Mouse (Mus musculus) gastrocnemius, postnatal 14 days (tissue): ENCODE measurements around the gene 4930455H04Rik. TPM values are rescaled to one million over a fixed set of nuclear protein-coding genes. Genes with fewer than 3 reads are reported as not detected.

ENCODE experiments used
- DNase-seq: peaks from one replicate; pipeline ENCODE4 v3.0.0; 2021; ENCODE audit warnings: mixed read lengths
- intact Hi-C: fragments of 180-260 bp; cut with DNase I; formaldehyde crosslinking; loops from one replicate; pipeline ENCODE4 v1.15.1; 2025; ENCODE audit warnings: low total_unique reads
- total RNA-seq, 2 experiments: library from RNA; stranded (reverse); gene quantifications; 2 replicates each; pipeline ENCODE4 v1.2.3; 2021

4930455H04Rik gene
- total RNA-seq, 2 experiments from 2014 or later, result 0.18 TPM; not detected in 1

- intact Hi-C loops, result no loop called here
- DNase-seq, result peak; percentile 53
These were observed 3.6 kb upstream of the 4930455H04Rik start for GRCm38 (mm10) chr3:116964426-116964825.

DNA sequence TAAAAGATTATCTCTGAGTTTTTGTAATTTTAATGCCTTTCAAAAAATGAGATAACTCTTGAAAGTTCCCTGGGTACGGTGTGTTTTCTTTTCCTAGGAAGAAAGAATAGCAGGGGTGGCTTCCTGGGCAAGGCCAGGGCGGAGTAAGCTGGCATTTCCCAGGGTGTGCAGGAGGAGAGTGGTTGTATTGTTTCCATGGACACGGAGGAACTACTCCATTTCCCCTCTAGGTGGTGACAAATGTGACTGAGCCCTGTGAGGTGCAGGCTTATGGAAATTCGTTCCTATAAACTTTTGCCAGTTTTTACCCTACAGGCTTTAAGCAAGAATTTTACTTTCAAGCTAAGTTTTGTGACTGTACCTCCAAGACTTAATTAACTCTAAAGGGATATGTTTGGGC, 1.8 kb upstream of the 4930455H04Rik start:
- intact Hi-C loops, result no loop called here
- peak; percentile 30 for DNase-seq

DNA sequence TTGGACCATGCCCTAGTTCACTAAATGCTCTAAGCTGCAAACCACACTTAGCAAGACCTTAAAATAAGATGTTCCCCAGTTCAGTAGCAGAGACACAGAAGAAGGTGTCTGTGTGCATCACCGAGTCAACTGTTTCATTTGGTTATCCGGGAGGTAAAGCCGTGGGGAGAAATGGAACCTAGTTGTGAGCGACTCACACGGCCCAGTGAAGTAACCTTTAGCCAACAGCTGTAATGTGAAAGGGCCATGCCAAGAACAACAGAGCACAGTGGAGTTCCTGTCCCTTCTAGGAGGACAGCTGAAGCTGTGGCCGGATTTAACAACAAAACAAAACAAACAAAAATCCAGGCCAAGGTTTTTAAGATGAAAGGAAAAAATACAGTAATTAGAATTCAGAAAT, 1.3 kb upstream of the 4930455H04Rik start:
- intact Hi-C loops, result no loop called here

GRCm38 (mm10) chr3:116967436-116967835, 631 bp upstream of the 4930455H04Rik start:
- DNase-seq, result no peak
- intact Hi-C loops, result no loop called here

More for the DNA sequence above, 1.3 kb upstream of the 4930455H04Rik start:
- DNase-seq, result no peak

- intact Hi-C loops, result no loop called here
- DNase-seq, result peak; percentile 57
These were observed 502 bp downstream of the 4930455H04Rik start, which contains the start of gene Palmd for GRCm38 (mm10) chr3:116968540-116968997. Gene Palmd (minus strand): TSS chr3:116968987.

- no peak for DNase-seq
- intact Hi-C loops, result no loop called here
These were observed 936 bp downstream of the 4930455H04Rik start for GRCm38 (mm10) chr3:116969003-116969402.

DNA sequence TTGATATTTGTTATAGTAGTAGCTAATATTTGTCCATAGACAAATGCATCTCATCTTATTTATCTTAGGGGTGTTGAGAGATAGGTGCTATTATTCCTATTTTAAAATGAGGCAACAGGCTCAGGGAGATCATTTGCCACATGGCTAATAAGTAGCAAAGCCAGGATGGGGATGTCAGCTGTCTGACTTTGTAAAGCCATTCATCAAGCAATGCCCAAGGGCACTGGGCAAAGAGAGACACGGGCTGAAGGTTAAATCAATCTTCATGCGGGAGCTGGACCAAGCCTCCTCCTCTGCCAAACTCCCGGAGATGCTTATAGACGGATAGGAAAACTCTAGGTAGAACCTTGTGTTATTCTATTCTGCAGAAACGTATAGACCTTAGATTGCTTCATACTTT, 1.7 kb downstream of the 4930455H04Rik start:
- intact Hi-C loops, result no loop called here
- no peak for DNase-seq

GRCm38 (mm10) chr3:116981811-116982575, 13.9 kb downstream of the 4930455H04Rik start:
- no peak for DNase-seq
- intact Hi-C loops, result no loop called here

DNA sequence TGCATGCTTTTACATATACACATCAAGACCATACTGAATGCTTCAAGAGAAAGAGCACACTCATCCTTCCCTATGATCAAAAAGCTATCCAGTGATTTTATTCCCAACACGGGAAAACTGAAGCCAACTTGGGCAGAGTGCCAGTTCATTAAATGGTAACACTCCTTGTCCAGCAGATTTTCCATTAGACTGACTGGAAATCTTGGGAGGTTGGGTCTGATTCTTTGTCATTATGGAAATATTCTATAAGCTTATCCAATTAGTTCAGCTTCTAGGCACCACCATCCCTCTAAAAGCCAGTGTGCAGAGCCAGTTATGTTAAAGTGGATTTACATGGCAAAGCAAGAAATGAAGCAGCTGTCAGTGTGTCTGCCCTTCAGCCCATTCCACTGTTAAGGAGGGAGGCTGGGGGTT, 17.0 kb downstream of the 4930455H04Rik start:
- intact Hi-C loops, result no loop called here
- no peak for DNase-seq

DNA sequence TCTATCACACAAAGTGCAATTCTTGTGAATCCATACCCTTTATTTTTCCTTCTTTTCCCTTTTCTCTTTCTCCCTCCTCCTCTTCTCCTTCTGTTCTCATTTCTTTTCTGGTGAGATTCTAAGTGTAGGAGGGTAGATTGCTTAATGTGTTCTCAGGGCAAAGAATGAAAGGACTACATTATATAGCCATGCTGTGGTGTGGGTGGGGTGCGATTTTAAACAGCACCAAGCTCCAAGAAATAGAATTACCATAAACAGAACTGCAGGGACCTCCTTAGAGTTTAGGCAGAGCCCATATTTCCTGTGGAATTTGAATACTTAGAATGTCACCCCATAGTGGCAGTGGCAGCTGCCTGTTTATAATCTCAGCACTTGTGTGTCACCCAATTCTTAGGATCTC, 17.7 kb downstream of the 4930455H04Rik start:
- no peak for DNase-seq
- intact Hi-C loops, result no loop called here

GRCm38 (mm10) chr3:116986451-116986850, 18.4 kb downstream of the 4930455H04Rik start:
- no peak for DNase-seq
- intact Hi-C loops, result no loop called here

DNA sequence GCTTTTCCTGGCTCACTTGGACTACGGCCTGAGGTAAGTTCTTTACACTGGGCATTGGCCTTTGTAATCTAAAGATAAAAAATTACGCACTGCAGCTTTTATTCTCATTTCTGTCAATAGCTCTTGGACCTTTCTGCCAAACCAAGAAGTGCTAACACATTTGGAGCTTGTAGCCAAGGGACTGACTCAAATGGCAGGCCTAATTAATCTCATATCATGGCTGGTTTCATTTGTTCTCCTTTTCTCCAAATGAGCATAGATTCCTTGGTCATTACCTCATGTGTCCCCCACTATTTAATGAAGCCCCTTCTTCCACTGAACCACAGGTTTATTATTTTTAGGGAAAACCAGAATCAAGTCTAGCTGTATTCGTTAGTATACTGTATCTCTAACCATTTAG, 20.2 kb downstream of the 4930455H04Rik start:
- intact Hi-C loops, result no loop called here
- DNase-seq, result no peak

GRCm38 (mm10) chr3:116991180-116991579, 23.1 kb downstream of the 4930455H04Rik start:
- DNase-seq, result no peak
- intact Hi-C loops, result no loop called here

DNA sequence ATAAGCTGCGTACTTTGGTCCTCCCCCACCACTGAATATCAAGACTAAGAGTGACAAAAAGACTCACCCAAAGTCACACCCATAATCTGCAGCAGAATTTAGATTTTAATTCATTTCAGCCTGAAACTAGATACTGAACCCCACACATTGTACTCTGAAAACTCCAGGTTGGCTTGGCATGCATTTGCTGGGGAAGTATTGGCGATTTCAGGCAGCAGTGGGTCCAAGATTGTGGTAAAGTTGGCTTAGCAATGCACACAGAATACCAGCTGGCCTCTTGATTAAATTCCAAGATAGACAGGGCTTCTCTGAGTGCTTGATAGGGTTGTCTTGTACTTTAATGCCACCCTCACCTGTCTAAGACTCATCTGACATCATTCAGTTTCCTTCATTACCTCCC, 24.9 kb downstream of the 4930455H04Rik start:
- no peak for DNase-seq
- intact Hi-C loops, result no loop called here

DNA sequence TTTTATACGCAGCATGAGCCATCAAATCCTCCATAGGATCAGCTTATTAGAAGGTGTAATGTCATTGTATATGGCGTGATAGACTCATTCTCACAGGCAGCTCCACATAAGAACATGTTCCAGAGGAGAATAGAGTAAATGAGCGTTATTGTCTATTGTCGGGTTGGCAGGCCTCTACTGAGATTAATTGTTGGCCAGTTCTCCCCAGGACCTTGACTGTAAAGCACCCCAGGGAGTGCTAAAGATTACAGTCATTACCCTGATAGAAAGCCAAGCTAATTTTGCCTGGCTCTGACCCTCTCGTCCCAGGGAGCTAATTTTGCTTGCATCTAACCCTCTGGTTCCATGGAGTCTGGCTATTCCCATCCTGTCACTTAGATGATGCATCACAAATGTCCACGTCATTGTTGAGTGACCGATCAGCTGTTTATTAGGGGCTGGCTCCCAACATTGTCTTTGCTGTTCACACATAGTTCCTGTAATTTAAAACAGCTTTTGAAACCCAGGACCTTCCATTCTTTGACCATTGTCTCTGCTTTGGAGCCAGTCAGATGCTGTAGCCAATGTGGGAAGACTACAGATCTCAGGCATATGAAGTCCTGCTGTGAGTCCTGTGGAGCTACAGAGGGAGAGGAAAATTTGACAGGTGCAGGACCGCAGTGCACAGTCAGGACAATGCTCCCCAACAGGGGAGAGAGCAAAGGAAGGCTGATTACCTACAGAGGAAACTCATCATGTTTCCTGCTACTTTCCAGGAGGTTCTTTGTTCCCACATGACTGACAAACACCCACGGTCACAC, 33.8 kb downstream of the 4930455H04Rik start:
- intact Hi-C loops, result no loop called here
- DNase-seq, result no peak

GRCm38 (mm10) chr3:117003379-117003778, 35.3 kb downstream of the 4930455H04Rik start:
- no peak for DNase-seq
- intact Hi-C loops, result no loop called here

- DNase-seq, result no peak
- intact Hi-C loops, result no loop called here
These were observed 38.6 kb downstream of the 4930455H04Rik start for GRCm38 (mm10) chr3:117006636-117007035.

GRCm38 (mm10) chr3:117007340-117007739, 39.3 kb downstream of the 4930455H04Rik start:
- intact Hi-C loops, result no loop called here
- no peak for DNase-seq

GRCm38 (mm10) chr3:117010182-117010581, 42.1 kb downstream of the 4930455H04Rik start:
- intact Hi-C loops, result no loop called here
- no peak for DNase-seq

DNA sequence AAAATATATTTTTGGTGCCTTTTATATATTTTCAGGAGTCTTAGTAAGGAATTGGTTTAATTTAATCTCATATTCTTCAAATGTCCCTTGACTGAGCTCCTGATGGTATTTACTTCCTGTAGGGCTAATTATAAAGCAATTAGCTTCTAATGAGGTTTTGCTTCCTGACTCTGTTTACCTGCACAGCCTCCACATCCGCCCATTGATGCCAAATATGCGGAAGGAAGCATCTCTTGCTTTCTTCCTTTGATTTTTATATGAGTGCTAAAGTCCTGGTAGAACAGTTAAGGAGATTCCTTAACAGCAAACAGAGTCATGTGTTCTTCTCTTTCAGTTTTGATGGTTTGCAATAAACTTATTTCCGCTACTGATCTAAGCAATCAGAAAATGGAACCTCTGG, 52.3 kb downstream of the 4930455H04Rik start:
- intact Hi-C loops, result no loop called here
- no peak for DNase-seq

DNA sequence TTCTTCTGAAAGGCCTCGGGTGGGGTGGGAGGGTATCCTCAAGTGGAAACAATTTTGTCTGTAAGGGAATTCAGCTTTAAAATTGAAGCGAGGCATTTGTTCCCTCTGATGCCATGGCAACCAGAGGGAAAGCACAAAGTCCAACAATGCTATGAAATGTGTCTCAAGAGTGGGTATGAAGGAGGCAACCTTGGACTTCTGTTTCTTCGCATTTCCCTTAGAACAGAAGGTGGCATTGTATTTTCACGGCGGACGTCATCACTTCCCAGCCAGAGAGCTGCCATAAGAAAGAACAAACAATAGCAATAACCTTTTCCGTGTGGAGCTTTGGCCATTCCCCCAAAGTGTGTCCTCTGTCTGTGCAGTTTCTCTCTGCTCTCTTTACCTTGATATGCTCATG, 53.8 kb downstream of the 4930455H04Rik start:
- no peak for DNase-seq
- intact Hi-C loops, result no loop called here
